Mouse (Mus musculus) E14TG2a.4 (cell line): ENCODE measurements at regions not wholly inside any gene's neighbourhood (a gene's known extent, or its start where the extent isn't known, plus 50 kb on each side); places are given as distances from the start of the nearest gene placed in this dataset.

Experiments used
- H3K27me3 ChIP-seq: 2 replicates; pipeline ENCODE4 v1.6.1; 2014; ENCODE audit warnings: low read length, control low read depth; ENCODE audit not compliant: insufficient read depth
- H3K36me3 ChIP-seq: 2 replicates; pipeline ENCODE4 v1.6.1; 2014; ENCODE audit warnings: low read length, control low read depth; ENCODE audit not compliant: insufficient read depth
- H3K4me1 ChIP-seq: replicated peaks from 2 replicates; pipeline ENCODE4 v1.6.1; 2014; ENCODE audit warnings: low read depth, low read length, control low read depth
- H3K4me3 ChIP-seq: replicated peaks from 2 replicates; pipeline ENCODE4 v1.5.1; 2014; ENCODE audit warnings: mild to moderate bottlenecking, low read length
- H3K9me3 ChIP-seq: 2 replicates; pipeline ENCODE4 v1.6.1; 2014; ENCODE audit warnings: low read length, control low read depth
- CTCF ChIP-seq: conservative IDR thresholded peaks from 2 replicates; pipeline ENCODE4 v1.5.1; 2014; ENCODE audit warnings: low read length
- NANOG ChIP-seq: IDR thresholded peaks from 2 replicates; pipeline ENCODE4 v1.6.1; 2014; ENCODE audit warnings: borderline replicate concordance, low read length, mixed read lengths
- POU5F1 ChIP-seq: IDR thresholded peaks from 2 replicates; pipeline ENCODE4 v1.6.1; 2014; ENCODE audit warnings: low read length, borderline replicate concordance

DNA sequence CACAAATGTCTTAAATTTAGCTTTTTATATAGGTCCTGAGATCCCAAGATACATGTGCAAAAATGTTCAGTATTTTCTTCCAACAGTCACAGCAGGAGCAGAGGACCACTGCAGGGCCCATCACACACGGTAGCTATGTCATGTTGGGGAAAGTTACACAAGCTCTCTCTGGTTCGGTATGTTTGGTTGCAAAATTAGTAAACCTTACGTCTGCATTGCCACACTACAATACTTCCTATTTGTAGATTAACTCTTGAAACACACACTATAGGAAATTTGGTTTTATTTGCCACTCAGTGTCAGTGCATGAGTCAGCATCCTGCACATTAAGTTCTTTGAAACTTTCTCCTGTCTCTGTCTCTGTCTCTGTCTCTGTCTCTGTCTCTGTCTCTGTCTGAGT is 82.0 kb downstream of the Cth start:
- no peak for TF ChIP-seq NANOG
- no peak for TF ChIP-seq CTCF
- no peak for TF ChIP-seq POU5F1
- Histone ChIP-seq H3K27me3 (no peaks in the 10 kb centered on the region), H3K4me3 (no peak overlapping the region), H3K9me3 (no peaks in the 10 kb centered on the region; the same call in 1 of the 2 replicates), H3K36me3 (no peaks in the 10 kb centered on the region), H3K4me1 (no peaks in the 10 kb centered on the region)

DNA sequence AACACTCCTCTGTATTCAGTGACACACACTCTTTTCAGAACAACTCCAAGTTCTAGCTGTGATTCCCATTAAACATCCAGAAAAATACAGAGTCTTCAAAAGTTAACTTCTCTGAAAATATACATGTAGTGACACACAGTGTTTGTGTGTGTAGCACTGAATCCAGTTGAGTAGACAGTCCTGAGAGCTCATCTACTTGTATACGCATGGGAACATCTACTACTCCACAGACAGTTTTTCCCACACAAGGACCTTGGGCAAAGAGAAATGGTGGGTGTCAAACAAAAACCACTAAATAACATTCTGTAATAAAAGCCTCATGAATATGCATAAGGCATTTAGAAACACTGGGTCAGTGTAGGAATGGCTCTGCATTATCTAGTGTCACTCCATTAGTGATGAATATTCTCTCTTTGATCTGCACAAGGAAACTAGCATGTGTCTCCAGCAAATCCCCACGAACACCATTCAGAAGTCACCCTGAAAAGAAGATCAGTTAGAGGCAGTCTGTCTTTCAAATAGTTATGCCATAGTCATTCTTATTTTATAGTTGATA is 83.6 kb downstream of the Cth start:
- H3K36me3 ChIP-seq, result no peaks in the 10 kb centered on the region
- TF ChIP-seq POU5F1 (no peak), CTCF (no peak), NANOG (no peak)
- no peaks in the 10 kb centered on the region for H3K9me3 ChIP-seq
- no peak overlapping the region for H3K4me3 ChIP-seq
- no peaks in the 10 kb centered on the region for H3K4me1 ChIP-seq
- H3K27me3 ChIP-seq, result no peaks in the 10 kb centered on the region

DNA sequence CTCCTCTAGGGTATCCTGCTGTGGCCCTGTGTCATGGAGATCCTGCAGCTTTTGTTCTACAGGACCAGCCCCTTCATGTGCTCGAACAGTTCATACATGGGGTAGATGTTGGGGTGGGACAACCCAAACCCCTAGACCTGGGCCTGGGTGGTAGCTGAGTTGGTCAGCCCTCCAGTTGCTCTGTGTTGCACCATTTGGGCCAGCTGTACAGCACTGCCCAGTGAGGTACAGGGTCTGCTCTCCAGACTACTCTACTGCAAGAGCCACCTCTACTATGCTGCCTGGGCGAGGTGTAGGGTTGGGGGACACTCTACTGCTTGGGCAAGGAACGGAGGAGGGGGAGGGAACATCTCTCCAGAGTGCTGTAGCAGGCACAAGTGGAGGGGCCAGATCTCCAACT is 120.6 kb downstream of the Cth start:
- Histone ChIP-seq H3K9me3 (no peaks in the 10 kb centered on the region), H3K36me3 (no peaks in the 10 kb centered on the region), H3K27me3 (no peaks in the 10 kb centered on the region), H3K4me3 (no peak overlapping the region), H3K4me1 (no peaks in the 10 kb centered on the region)
- TF ChIP-seq POU5F1 (no peak), NANOG (no peak), CTCF (no peak)

DNA sequence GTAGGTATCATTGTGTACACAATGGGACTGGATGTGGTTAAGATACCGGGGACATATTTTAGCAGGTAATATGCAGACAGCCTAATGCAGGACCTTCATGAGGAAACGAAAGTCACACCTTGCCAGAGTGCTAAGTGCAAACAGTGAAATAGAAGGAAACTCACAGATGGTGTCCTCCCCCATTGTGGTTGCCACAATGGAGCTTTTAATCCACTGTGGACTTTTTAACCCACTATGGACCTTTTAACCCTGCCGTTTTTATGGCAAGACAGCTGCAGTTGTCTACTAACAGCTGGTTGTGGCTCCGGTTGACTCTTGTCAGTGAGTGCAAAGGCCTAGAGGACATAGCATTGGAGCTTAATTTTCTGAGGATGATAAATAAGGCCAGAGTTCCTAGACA is 121.5 kb downstream of the Cth start:
- no peak for TF ChIP-seq POU5F1
- TF ChIP-seq CTCF, result no peak
- TF ChIP-seq NANOG, result no peak
- Histone ChIP-seq H3K4me3 (no peak overlapping the region), H3K27me3 (no peaks in the 10 kb centered on the region), H3K4me1 (no peaks in the 10 kb centered on the region), H3K9me3 (no peaks in the 10 kb centered on the region), H3K36me3 (no peaks in the 10 kb centered on the region)

DNA sequence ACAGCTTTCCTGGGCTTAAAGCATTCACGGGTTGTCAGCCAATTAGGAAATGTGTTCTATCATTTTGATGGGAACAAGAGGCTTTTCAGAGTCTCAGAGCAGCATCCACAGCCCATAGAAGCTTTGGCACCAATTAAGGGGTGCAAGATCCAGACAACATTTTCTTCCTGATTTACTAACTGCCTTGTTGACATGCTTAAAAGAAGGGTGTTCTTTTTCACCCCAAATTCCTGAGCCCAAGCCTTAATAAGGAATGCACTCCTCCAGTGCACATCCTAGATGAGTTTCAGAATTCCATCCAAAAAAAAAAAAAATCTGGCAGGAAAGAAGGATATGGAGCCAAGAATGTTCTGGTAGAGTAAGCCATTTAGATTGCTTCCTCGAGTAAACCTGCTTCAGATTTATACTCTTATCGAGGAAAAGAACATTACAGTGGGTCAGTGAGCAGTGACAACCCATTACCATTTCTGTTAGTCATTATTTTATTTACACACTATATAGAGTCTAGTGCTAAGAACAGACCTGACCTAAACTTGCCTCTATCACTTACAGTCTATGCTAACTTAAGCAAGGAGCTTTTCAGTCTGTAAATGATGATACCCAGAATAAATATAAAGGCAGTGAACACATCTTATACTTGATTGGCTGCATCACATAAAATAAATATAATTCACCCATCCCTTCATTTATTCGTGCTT is 137.2 kb downstream of the Cth start:
- TF ChIP-seq CTCF, result no peak
- TF ChIP-seq POU5F1, result no peak
- TF ChIP-seq NANOG, result no peak
- Histone ChIP-seq H3K27me3 (no peaks in the 10 kb centered on the region), H3K9me3 (no peaks in the 10 kb centered on the region)

DNA sequence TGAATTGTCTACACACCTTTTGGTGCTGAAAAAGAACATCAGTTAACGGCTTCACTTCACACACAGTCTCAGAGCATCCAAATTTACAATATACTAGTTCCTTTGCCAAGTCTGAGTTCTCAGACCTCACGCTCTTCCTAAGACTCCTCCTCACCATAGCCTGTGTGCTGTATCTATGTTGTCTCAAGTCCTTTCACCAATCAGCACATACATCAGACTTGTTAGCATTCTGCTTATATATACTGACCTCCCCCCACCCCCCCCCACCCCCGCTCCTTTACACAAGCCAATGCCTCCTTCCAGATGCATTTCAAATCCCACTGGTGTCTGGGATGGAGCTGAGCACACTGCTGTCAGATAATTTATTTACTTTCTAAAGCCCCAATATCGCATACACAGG is 143.8 kb downstream of the Cth start:
- Histone ChIP-seq H3K4me1 (no peaks in the 10 kb centered on the region), H3K36me3 (no peaks in the 10 kb centered on the region), H3K4me3 (no peak overlapping the region), H3K27me3 (no peaks in the 10 kb centered on the region), H3K9me3 (no peaks in the 10 kb centered on the region)
- no peak for TF ChIP-seq NANOG
- no peak for TF ChIP-seq CTCF
- no peak for TF ChIP-seq POU5F1

More for the DNA sequence above, 137.2 kb downstream of the Cth start:
- Histone ChIP-seq H3K4me1 (no peaks in the 10 kb centered on the region), H3K4me3 (no peak overlapping the region), H3K36me3 (no peaks in the 10 kb centered on the region)

DNA sequence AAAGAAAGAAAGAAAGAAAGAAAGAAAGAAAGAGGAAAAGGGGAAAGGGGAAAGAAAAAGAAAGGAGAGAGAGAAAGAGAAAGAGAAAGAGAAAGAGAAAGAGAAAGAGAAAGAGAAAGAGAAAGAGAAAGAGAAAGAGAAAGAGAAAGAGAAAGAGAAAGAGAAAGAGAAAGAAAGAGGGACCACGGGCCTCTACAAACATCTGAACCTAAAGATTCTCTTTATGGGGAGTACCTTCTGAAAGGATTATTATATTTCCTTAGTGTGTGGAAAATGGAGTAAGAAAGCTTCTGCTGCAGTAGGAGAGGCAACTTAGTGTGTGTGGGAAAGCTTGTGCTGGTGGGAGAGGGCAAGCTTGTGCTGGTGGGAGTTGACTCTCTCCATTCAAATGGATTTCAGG is 147.1 kb downstream of the Cth start:
- H3K27me3 ChIP-seq, result no peaks in the 10 kb centered on the region
- H3K36me3 ChIP-seq, result no peaks in the 10 kb centered on the region
- TF ChIP-seq CTCF (no peak), NANOG (no peak), POU5F1 (no peak)
- no peaks in the 10 kb centered on the region for H3K4me1 ChIP-seq
- H3K9me3 ChIP-seq, result no peaks in the 10 kb centered on the region
- H3K4me3 ChIP-seq, result no peak overlapping the region

DNA sequence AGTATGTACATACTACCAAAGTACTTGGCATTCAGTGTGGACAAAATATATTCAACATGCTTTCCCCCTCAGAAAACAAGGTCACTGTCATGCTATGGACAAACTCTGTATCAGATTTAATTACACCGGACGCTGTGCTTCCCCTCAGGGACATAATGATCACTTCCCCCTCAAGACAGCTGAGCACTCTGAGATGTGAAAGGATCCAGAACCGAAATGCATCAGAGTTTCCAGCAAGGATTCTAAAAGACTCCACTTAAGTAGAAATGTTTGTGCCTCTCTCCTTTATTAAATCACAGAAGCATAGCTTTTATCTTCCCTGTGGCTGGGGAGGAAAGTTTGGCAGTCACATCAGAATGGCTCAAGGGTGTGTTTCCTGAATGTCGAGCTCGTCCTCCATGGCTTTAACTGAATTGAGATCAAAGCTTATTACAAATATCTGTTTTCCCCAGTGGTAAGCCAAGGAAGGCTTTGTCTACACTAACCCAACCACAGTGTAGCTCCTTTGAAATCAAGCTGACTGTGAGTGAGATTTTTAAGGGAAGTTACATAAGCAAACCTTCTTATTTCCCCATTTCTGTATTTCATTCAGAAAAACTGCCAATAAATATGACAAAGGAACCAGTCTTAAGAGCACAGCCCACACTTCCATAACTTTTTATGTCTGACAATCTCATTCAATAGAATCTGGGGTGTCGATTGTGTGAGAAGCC is 161.2 kb downstream of the Cth start:
- Histone ChIP-seq H3K27me3 (no peaks in the 10 kb centered on the region), H3K9me3 (no peaks in the 10 kb centered on the region), H3K4me1 (no peaks in the 10 kb centered on the region), H3K36me3 (no peaks in the 10 kb centered on the region), H3K4me3 (no peak overlapping the region)
- TF ChIP-seq CTCF (no peak), POU5F1 (no peak), NANOG (no peak)

DNA sequence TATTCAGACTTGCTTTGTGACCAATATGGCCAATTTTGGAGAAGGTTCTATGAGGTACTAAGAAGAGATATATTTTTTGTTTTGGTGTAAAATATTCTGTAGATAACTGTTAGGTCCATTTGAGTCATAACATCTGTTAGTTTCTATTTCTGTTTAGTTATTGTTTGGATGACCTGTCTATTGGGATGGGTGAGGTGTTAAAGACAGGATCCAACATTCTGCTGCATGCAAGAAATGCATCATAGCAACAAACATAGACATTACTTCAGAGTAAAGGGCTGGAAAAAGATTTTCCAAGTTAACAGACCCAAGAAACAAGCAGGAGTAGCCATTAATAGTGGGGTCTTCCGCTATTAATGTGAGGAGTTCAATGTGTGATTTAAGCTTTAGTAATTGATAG is 165.0 kb downstream of the Cth start:
- no peaks in the 10 kb centered on the region for H3K4me1 ChIP-seq
- no peak overlapping the region for H3K4me3 ChIP-seq
- H3K27me3 ChIP-seq, result no peaks in the 10 kb centered on the region
- H3K9me3 ChIP-seq, result no peaks in the 10 kb centered on the region
- TF ChIP-seq NANOG (no peak), POU5F1 (no peak), CTCF (no peak)
- no peaks in the 10 kb centered on the region for H3K36me3 ChIP-seq
